ENCODE assay signal across 30 mouse cellular contexts in genomic region chr6:103268984-103269383, GRCm38 (mm10).
DNase-seq lines count a peak whose midpoint lies in the region; ATAC-seq lines count a peak whose summit lies in the region.
"Had no signal": no experiment of that assay in that cellular context is flagged by ENCODE, and none has a peak within 500 bp of the region (broad histone marks: within the 10 kb centered on the region; RNA-seq: fewer than 3 reads in every experiment).

No protein-coding gene starts in this region.

- no peaks in the 10 kb centered on the region for H3K27me3 ChIP-seq in forebrain, embryonic 14.5 days (replicated peaks; ENCODE audit: control insufficient read depth, insufficient read depth, low read length)
- H3K27me3 ChIP-seq in forebrain, embryonic 11.5 days (ENCODE audit: control insufficient read depth, insufficient read depth, low read length): no peaks in the 10 kb centered on the region
- H3K27me3 ChIP-seq: CH12.LX; embryonic facial prominence, embryonic 12.5 days; embryonic facial prominence, embryonic 15.5 days; heart, embryonic 13.5 days; Patski had no signal

- peak; percentile 50 for DNase-seq in cerebellum, adult 9-10 months
- no peak for DNase-seq in cerebellum, postnatal 36 days
- peak; percentile 46 for DNase-seq in forebrain, embryonic 14.5 days (ENCODE audit: low spot score)
- DNase-seq in forebrain, embryonic 11.5 days (ENCODE audit: low spot score): no peak
- peak; percentile 58 for DNase-seq in brain, adult 2 months (ENCODE audit: low read depth, low spot score)
- DNase-seq in brain, embryonic 18.5 days (ENCODE audit: low read depth, low spot score): peak; percentile 12
- no peak for DNase-seq in lung, postnatal 25 days (ENCODE audit: low spot score)
- DNase-seq: adrenal gland, postnatal 10 days; adrenal gland, postnatal 36 days; B cell, adult 2 months; cerebellum, adult 11-12 months; cerebellum, postnatal 10 days; gastrocnemius, postnatal 10 days; gastrocnemius, postnatal 36 days; heart, adult 2 months; heart, postnatal 14 days; heart, postnatal 4 days; kidney, adult 18-20 months; kidney, adult 9 months had no signal

- H3K4me2 ChIP-seq in forebrain, embryonic 14.5 days (ENCODE audit: low read length): no peak overlapping the region
- no peak overlapping the region for H3K4me2 ChIP-seq in forebrain, embryonic 11.5 days (ENCODE audit: low read depth, low read length, severe bottlenecking)
- H3K4me2 ChIP-seq: embryonic facial prominence, embryonic 12.5 days; embryonic facial prominence, embryonic 15.5 days; heart, embryonic 13.5 days; hindbrain, embryonic 14.5 days had no signal

- peak; percentile 52; the same call in 1 of the 2 replicates for ATAC-seq in forebrain, embryonic 14.5 days
- no peak for ATAC-seq in forebrain, embryonic 11.5 days (replicated peaks; ENCODE audit: low FRiP score)
- ATAC-seq: hindbrain, postnatal 0 days; inflammation-experienced regulatory T-cells, adult 6 months; intestine, embryonic 16.5 days; Patski had no signal

- H3K36me3 ChIP-seq in forebrain, embryonic 14.5 days (ENCODE audit: control insufficient read depth, insufficient read depth, low read length): no peaks in the 10 kb centered on the region
- no peaks in the 10 kb centered on the region for H3K36me3 ChIP-seq in forebrain, embryonic 11.5 days (ENCODE audit: control insufficient read depth, insufficient read depth, low read length)
- H3K36me3 ChIP-seq: embryonic facial prominence, embryonic 12.5 days; embryonic facial prominence, embryonic 15.5 days; G1E; heart, embryonic 10.5 days; heart, embryonic 13.5 days had no signal

- H3K27ac ChIP-seq in forebrain, embryonic 14.5 days (ENCODE audit: low read depth, low read length): no peak overlapping the region
- H3K27ac ChIP-seq in forebrain, embryonic 11.5 days (ENCODE audit: low read depth, low read length): no peak overlapping the region
- H3K27ac ChIP-seq: embryonic facial prominence, embryonic 12.5 days; embryonic facial prominence, embryonic 15.5 days; heart, adult 2 months; heart, embryonic 10.5 days; heart, embryonic 13.5 days; hindbrain, embryonic 14.5 days; hindbrain, postnatal 0 days had no signal

- no peaks in the 10 kb centered on the region for H3K9me3 ChIP-seq in forebrain, embryonic 14.5 days (replicated peaks; ENCODE audit: control insufficient read depth, low read length)
- no peaks in the 10 kb centered on the region for H3K9me3 ChIP-seq in forebrain, embryonic 11.5 days (ENCODE audit: control insufficient read depth, low read length)
- H3K9me3 ChIP-seq: embryonic facial prominence, embryonic 12.5 days; embryonic facial prominence, embryonic 15.5 days; heart, embryonic 10.5 days; heart, embryonic 13.5 days had no signal

- WGBS in forebrain, embryonic 14.5 days: 70% methylated on average over 5 of the region's 5 CpGs
- WGBS in forebrain, embryonic 11.5 days: 86% methylated on average over 5 of the region's 5 CpGs

- H3K9ac ChIP-seq in forebrain, embryonic 14.5 days (ENCODE audit: low read length): no peak overlapping the region
- H3K9ac ChIP-seq in forebrain, embryonic 11.5 days (ENCODE audit: low read length): no peak overlapping the region
- H3K9ac ChIP-seq: embryonic facial prominence, embryonic 12.5 days; embryonic facial prominence, embryonic 15.5 days; heart, embryonic 13.5 days; hindbrain, embryonic 14.5 days had no signal

- H3K4me3 ChIP-seq in forebrain, embryonic 14.5 days (ENCODE audit: low read depth, low read length): no peak overlapping the region
- H3K4me3 ChIP-seq in forebrain, embryonic 11.5 days (ENCODE audit: low read depth, low read length): no peak overlapping the region
- H3K4me3 ChIP-seq: embryonic facial prominence, embryonic 12.5 days; embryonic facial prominence, embryonic 15.5 days; heart, adult 2 months; heart, embryonic 10.5 days; heart, embryonic 13.5 days had no signal

- H3K4me1 ChIP-seq in forebrain, embryonic 14.5 days (ENCODE audit: control insufficient read depth, insufficient read depth, low read length): no peaks in the 10 kb centered on the region
- no peaks in the 10 kb centered on the region for H3K4me1 ChIP-seq in forebrain, embryonic 11.5 days (replicated peaks; ENCODE audit: control insufficient read depth, insufficient read depth, low read length)
- H3K4me1 ChIP-seq: embryonic facial prominence, embryonic 12.5 days; embryonic facial prominence, embryonic 15.5 days; heart, embryonic 10.5 days; heart, embryonic 13.5 days had no signal

Comparison
In these comparisons a context has a peak if more than half of its experiments do, and no peak if none do; other contexts are left out.
1. DNase-seq: peak in cerebellum, adult 9-10 months (single experiment), forebrain, embryonic 14.5 days (single experiment), brain, adult 2 months (single experiment) and brain, embryonic 18.5 days (single experiment); none in cerebellum, postnatal 36 days (0 of 2), forebrain, embryonic 11.5 days (single experiment) and lung, postnatal 25 days (single experiment).